ENCODE assay signal across 8 mouse cellular contexts in genomic region chr10:80173358-80173757, GRCm38 (mm10). TPM values are rescaled to one million over a fixed set of nuclear protein-coding genes. Genes with fewer than 3 reads are reported as not detected.
A peak's percentile ranks its signal among the peaks of the same experiment; 100 is the strongest.
DNase-seq lines count a peak whose midpoint lies in the region; ATAC-seq and TF ChIP-seq lines count a peak whose summit lies in the region.

No protein-coding gene starts in this region.

- TF ChIP-seq POLR2A in liver, adult 2 months (IDR thresholded peaks at IDR 0.05; ENCODE audit: extremely low read depth, insufficient read depth, low read length): no peak

- peak overlapping the region; percentile 68 for H3K9ac ChIP-seq in liver, adult 2 months (ENCODE audit: low read depth, low read length)
- H3K9ac ChIP-seq in embryonic facial prominence, embryonic 14.5 days (ENCODE audit: low read depth, low read length): peak overlapping the region; percentile 61
- H3K9ac ChIP-seq in hindbrain, embryonic 15.5 days: peak overlapping the region; percentile 56
- H3K9ac ChIP-seq in midbrain, postnatal 0 days (replicated peaks; ENCODE audit: low read length, poor library complexity, severe bottlenecking): no peak overlapping the region

- H3K9me3 ChIP-seq in embryonic facial prominence, embryonic 14.5 days (ENCODE audit: control insufficient read depth, low read length): no peaks in the 10 kb centered on the region
- no peaks in the 10 kb centered on the region for H3K9me3 ChIP-seq in hindbrain, embryonic 15.5 days
- H3K9me3 ChIP-seq in midbrain, postnatal 0 days (ENCODE audit: low read length): no peaks in the 10 kb centered on the region

- no peak for TF ChIP-seq CTCF in liver, adult 2 months (IDR thresholded peaks at IDR 0.05; ENCODE audit: low read depth, low read length)
- TF ChIP-seq CTCF in midbrain, postnatal 0 days (IDR thresholded peaks at IDR 0.05): no peak

- peak overlapping the region; percentile 92 for H3K27ac ChIP-seq in liver, adult 2 months (replicated peaks; ENCODE audit: insufficient read depth, low read depth, low read length)
- H3K27ac ChIP-seq in embryonic facial prominence, embryonic 14.5 days (replicated peaks; ENCODE audit: low read depth, low read length): peak overlapping the region; percentile 76
- H3K27ac ChIP-seq in hindbrain, embryonic 15.5 days (replicated peaks): peak overlapping the region; percentile 89
- H3K27ac ChIP-seq in midbrain, postnatal 0 days (ENCODE audit: low read depth, low read length): 0 out of 2 replicates have a peak overlapping the region, but pooled peaks have one; percentile 51

- H3K4me3 ChIP-seq in liver, adult 2 months (ENCODE audit: insufficient read depth, low read depth, low read length): peak overlapping the region; percentile 55
- peak overlapping the region; percentile 46 for H3K4me3 ChIP-seq in embryonic facial prominence, embryonic 14.5 days (ENCODE audit: low read depth, low read length)
- H3K4me3 ChIP-seq in hindbrain, embryonic 15.5 days: peak overlapping the region; percentile 49
- peak overlapping the region; percentile 41 for H3K4me3 ChIP-seq in midbrain, postnatal 0 days (ENCODE audit: low read depth, low read length)

- peaks cover 6% of the 10 kb centered on the region; the same call in 1 of the 2 replicates for H3K79me2 ChIP-seq in liver, adult 2 months (ENCODE audit: control insufficient read depth, insufficient read depth, low read length)

- ATAC-seq in embryonic facial prominence, embryonic 14.5 days (ENCODE audit: low read depth): no peak
- ATAC-seq in hindbrain, embryonic 15.5 days (ENCODE audit: low FRiP score, low read depth): no peak
- no peak for ATAC-seq in midbrain, postnatal 0 days (ENCODE audit: low FRiP score)

- H3K36me3 ChIP-seq in liver, adult 2 months (ENCODE audit: control insufficient read depth, insufficient read depth, low read length): peaks cover 6% of the 10 kb centered on the region
- H3K36me3 ChIP-seq in embryonic facial prominence, embryonic 14.5 days (ENCODE audit: control insufficient read depth, insufficient read depth, low read length): peaks cover 31% of the 10 kb centered on the region
- H3K36me3 ChIP-seq in hindbrain, embryonic 15.5 days: peaks cover 25% of the 10 kb centered on the region
- H3K36me3 ChIP-seq in midbrain, postnatal 0 days (ENCODE audit: insufficient read depth, low read length): peaks cover 18% of the 10 kb centered on the region

- no peaks in the 10 kb centered on the region for H3K27me3 ChIP-seq in liver, adult 2 months (ENCODE audit: control insufficient read depth, insufficient read depth, low read length)
- H3K27me3 ChIP-seq in embryonic facial prominence, embryonic 14.5 days (replicated peaks; ENCODE audit: control insufficient read depth, insufficient read depth, low read length): no peaks in the 10 kb centered on the region
- no peaks in the 10 kb centered on the region for H3K27me3 ChIP-seq in hindbrain, embryonic 15.5 days
- H3K27me3 ChIP-seq in midbrain, postnatal 0 days (ENCODE audit: insufficient read depth, low read length): no peaks in the 10 kb centered on the region

- 8% methylated on average over 11 of the region's 11 CpGs for WGBS in liver, adult 2 months
- 6% methylated on average over 11 of the region's 11 CpGs for WGBS in embryonic facial prominence, embryonic 14.5 days
- WGBS in hindbrain, embryonic 15.5 days: 5% methylated on average over 11 of the region's 11 CpGs
- 15% methylated on average over 11 of the region's 11 CpGs for WGBS in midbrain, postnatal 0 days

- DNase-seq in liver, adult 2 months (ENCODE audit: extremely low read depth, low read depth, low spot score): peak; percentile 72
- DNase-seq in liver: no peak
- no peak for DNase-seq in embryonic facial prominence, embryonic 14.5 days (ENCODE audit: low spot score)
- no peak for DNase-seq in midbrain, postnatal 0 days (ENCODE audit: low spot score)
- no peak for DNase-seq in embryo, embryonic 9.5 days (ENCODE audit: extremely low spot score)
- no peak for DNase-seq in thymus, postnatal 25 days
- no peak for DNase-seq in layer of hippocampus, adult 11-12 months (ENCODE audit: low spot score)

- peaks cover 8% of the 10 kb centered on the region for H3K4me1 ChIP-seq in liver, adult 2 months (ENCODE audit: control insufficient read depth, insufficient read depth, low read length)
- H3K4me1 ChIP-seq in embryonic facial prominence, embryonic 14.5 days (ENCODE audit: control insufficient read depth, insufficient read depth, low read length): 0 out of 2 replicates have a peak, but pooled peaks cover 4% of the 10 kb centered on the region
- H3K4me1 ChIP-seq in hindbrain, embryonic 15.5 days (replicated peaks): peaks cover 45% of the 10 kb centered on the region
- peaks cover 7% of the 10 kb centered on the region; the same call in 1 of the 2 replicates for H3K4me1 ChIP-seq in midbrain, postnatal 0 days (ENCODE audit: insufficient read depth, low read length)

- peak overlapping the region; percentile 53 for H3K4me2 ChIP-seq in embryonic facial prominence, embryonic 14.5 days (ENCODE audit: low read depth, low read length)
- H3K4me2 ChIP-seq in hindbrain, embryonic 15.5 days: peak overlapping the region; percentile 76
- peak overlapping the region; percentile 60 for H3K4me2 ChIP-seq in midbrain, postnatal 0 days (ENCODE audit: low read depth, low read length, poor library complexity, severe bottlenecking)

RNA-seq across cellular contexts. Expression of gene 1600002K03Rik, which starts 0.6 kb away (rescaled TPM):
- total RNA-seq in liver, adult 2 months (2014; rRNA removed): 5.1 and 7.7 TPM in 2 replicates
- 10.0 and 10.4 TPM in 2 replicates for polyA plus RNA-seq in liver, adult 2 months (2012; rRNA removed)
- polyA plus RNA-seq in embryonic facial prominence, embryonic 14.5 days (2014; fragmentation: Nextera tagmentation; extraction: Ambion mirVana): 11.0 and 13.1 TPM in 2 replicates
- 10.1 and 12.7 TPM in 2 replicates for polyA plus RNA-seq in hindbrain, embryonic 15.5 days (2015; fragmentation: Nextera tagmentation; extraction: Ambion mirVana)
- total RNA-seq in midbrain, postnatal 0 days (2014; rRNA removed): 2.3 and 2.8 TPM in 2 replicates
- polyA plus RNA-seq in midbrain, postnatal 0 days (2015; fragmentation: Nextera tagmentation; extraction: Ambion mirVana): 4.1 and 5.3 TPM in 2 replicates

RNA-seq across cellular contexts. Expression of gene Efna2, which starts 5.9 kb away (rescaled TPM):
- under 0.01 and 0.07 TPM in 2 replicates for total RNA-seq in liver, adult 2 months (2014; rRNA removed)
- polyA plus RNA-seq in liver, adult 2 months (2012; rRNA removed): 0.26 TPM in 2 replicates
- polyA plus RNA-seq in embryonic facial prominence, embryonic 14.5 days (2014; fragmentation: Nextera tagmentation; extraction: Ambion mirVana): 20.9 and 23.6 TPM in 2 replicates
- polyA plus RNA-seq in hindbrain, embryonic 15.5 days (2015; fragmentation: Nextera tagmentation; extraction: Ambion mirVana): 29.1 and 33.6 TPM in 2 replicates
- total RNA-seq in midbrain, postnatal 0 days (2014; rRNA removed): 45.1 and 51.1 TPM in 2 replicates
- 52.1 and 58.4 TPM in 2 replicates for polyA plus RNA-seq in midbrain, postnatal 0 days (2015; fragmentation: Nextera tagmentation; extraction: Ambion mirVana)

RNA-seq across cellular contexts. Expression of gene Cirbp, which starts 7.6 kb away (rescaled TPM):
- total RNA-seq in liver, adult 2 months (2014; rRNA removed): 19.5 and 25.9 TPM in 2 replicates
- 31.8 and 37.0 TPM in 2 replicates for polyA plus RNA-seq in liver, adult 2 months (2012; rRNA removed)
- 59.7 and 88.3 TPM in 2 replicates for polyA plus RNA-seq in embryonic facial prominence, embryonic 14.5 days (2014; fragmentation: Nextera tagmentation; extraction: Ambion mirVana)
- 295 and 319 TPM in 2 replicates for polyA plus RNA-seq in hindbrain, embryonic 15.5 days (2015; fragmentation: Nextera tagmentation; extraction: Ambion mirVana)
- 315 and 337 TPM in 2 replicates for total RNA-seq in midbrain, postnatal 0 days (2014; rRNA removed)
- polyA plus RNA-seq in midbrain, postnatal 0 days (2015; fragmentation: Nextera tagmentation; extraction: Ambion mirVana): 760 and 829 TPM in 2 replicates

RNA-seq across cellular contexts. Expression of gene Midn, which starts 25.3 kb away (rescaled TPM):
- total RNA-seq in liver, adult 2 months (2014; rRNA removed): 6.9 and 11.6 TPM in 2 replicates
- polyA plus RNA-seq in liver, adult 2 months (2012; rRNA removed): 27.4 and 38.8 TPM in 2 replicates
- 34.2 and 37.0 TPM in 2 replicates for polyA plus RNA-seq in embryonic facial prominence, embryonic 14.5 days (2014; fragmentation: Nextera tagmentation; extraction: Ambion mirVana)
- 22.6 and 26.0 TPM in 2 replicates for polyA plus RNA-seq in hindbrain, embryonic 15.5 days (2015; fragmentation: Nextera tagmentation; extraction: Ambion mirVana)
- 114 and 143 TPM in 2 replicates for total RNA-seq in midbrain, postnatal 0 days (2014; rRNA removed)
- polyA plus RNA-seq in midbrain, postnatal 0 days (2015; fragmentation: Nextera tagmentation; extraction: Ambion mirVana): 16.3 and 17.2 TPM in 2 replicates

RNA-seq across cellular contexts. Expression of gene Cbarp, which starts 32.7 kb away (rescaled TPM):
- 0.47 and 0.55 TPM in 2 replicates for total RNA-seq in liver, adult 2 months (2014; rRNA removed)
- 1.2 TPM in 2 replicates for polyA plus RNA-seq in liver, adult 2 months (2012; rRNA removed)
- polyA plus RNA-seq in embryonic facial prominence, embryonic 14.5 days (2014; fragmentation: Nextera tagmentation; extraction: Ambion mirVana): 7.3 and 9.0 TPM in 2 replicates
- 61.4 and 71.3 TPM in 2 replicates for polyA plus RNA-seq in hindbrain, embryonic 15.5 days (2015; fragmentation: Nextera tagmentation; extraction: Ambion mirVana)
- total RNA-seq in midbrain, postnatal 0 days (2014; rRNA removed): 273 and 276 TPM in 2 replicates
- polyA plus RNA-seq in midbrain, postnatal 0 days (2015; fragmentation: Nextera tagmentation; extraction: Ambion mirVana): 120 and 121 TPM in 2 replicates

Comparison
In these comparisons a context has a peak if more than half of its experiments do, and no peak if none do; other contexts are left out.
1. RNA of gene Efna2, which starts 5.9 kb away (polyA plus RNA-seq): 52.1 to 58.4 TPM in midbrain, postnatal 0 days, 29.1 to 33.6 TPM in hindbrain, embryonic 15.5 days and 20.9 to 23.6 TPM in embryonic facial prominence, embryonic 14.5 days; 0.26 TPM in liver, adult 2 months; every median in the first group is over 10 times any median in the second.
2. Peak in every context shown above with its lines, with median percentiles within 50 percentile points of each other: H3K27ac ChIP-seq, H3K4me3 ChIP-seq and H3K4me2 ChIP-seq.